Mouse (Mus musculus) ES-Bruce4 (cell line): ENCODE data around the gene Nmrk1.

Experiments used
- CTCF ChIP-seq: IDR thresholded peaks from one replicate; pipeline ENCODE4 v1.8.1; 2011; ENCODE audit warnings: low read depth, low read length
- POLR2A ChIP-seq: IDR thresholded peaks from one replicate; pipeline ENCODE4 v1.8.1; 2011; ENCODE audit warnings: low read length; ENCODE audit not compliant: insufficient read depth

GRCm38 (mm10) chr19:18658473-18658872 lies 26.7 kb downstream of the Nmrk1 start:
- TF ChIP-seq CTCF (no peak), POLR2A (no peak)
